Mouse (Mus musculus): ENCODE results near the gene Ndufs4.

Ndufs4 gene

DNA sequence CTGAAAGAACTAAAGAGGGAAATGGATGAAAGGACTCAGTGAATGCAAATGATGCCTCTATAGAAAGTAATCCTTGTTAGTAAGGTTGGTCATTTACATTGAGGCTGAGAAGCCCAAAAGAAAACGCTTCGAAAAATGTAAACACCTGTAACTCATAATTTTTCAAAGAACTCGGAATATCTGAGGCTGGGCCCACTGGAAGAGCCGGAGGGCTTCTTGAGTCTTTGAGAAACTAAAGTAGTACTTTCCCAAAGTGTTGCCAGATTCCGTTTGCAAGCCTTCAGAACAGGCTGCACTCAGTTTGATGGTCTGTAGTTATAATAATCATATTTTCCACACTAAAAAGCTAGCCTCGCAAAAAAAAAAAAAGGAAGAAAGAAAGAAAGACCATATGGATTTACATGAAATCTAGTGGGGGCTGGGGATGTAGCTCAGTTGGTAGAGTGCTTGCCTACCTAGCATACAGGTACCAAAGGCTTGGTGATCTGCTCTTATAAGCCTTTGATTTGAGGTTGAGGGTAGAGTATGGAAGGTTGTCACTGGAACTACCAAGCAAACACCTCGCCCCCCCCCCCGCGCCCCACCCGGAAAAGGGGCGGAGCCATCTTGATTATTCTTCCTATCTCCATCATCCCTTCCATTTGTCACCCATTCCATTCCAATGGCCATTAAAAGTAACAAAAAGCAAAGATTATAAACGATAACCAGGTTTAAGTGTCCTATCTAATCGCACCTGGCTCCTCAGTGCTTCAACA lies at the start of gene Ndufs4:
TSS of gene Ndufs4 (minus strand) at position 48 of the 755 bp plus-strand sequence.
- no peak for DNase-seq (ENCODE audit: low read depth, low spot score)

DNA sequence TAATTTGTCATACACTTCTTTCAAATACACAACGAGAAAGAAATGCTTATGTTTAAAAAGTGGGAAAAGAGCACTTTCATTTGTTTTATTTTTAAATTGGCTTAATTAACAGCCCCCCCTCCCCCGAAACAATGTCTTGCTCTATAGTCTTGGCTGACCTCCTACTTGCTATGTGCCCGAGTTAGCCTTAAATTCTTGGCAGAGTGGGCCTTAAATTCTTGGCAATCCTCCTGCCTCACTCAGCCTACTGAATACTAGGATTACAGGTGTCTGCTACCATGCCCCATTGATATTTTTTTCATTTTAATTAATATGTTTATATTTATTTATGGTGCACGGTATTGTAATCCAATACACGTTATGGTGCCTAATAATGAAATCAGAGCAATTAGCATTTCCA lies 44.4 kb upstream of the Ndufs4 start:
- no peak for DNase-seq (ENCODE audit: low read depth, low spot score)

DNA sequence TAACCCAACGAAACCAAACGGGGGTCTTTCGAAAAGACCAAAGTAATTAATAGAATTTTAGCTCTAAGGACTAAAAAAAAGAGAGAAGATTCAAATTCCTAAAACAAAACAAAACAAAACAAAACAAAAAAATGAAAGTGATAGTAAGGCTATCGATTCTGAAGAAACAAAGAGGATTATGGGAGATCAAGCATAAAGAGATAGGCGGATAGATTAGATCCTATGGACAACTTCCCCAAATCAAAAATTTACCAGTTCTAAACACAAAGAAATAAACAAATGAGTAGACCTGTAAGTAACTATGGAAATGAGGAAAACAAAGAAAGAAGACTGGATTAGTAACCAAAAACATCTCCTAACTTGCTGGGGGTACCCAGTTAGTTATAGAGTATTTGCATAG lies 37.2 kb upstream of the Ndufs4 start:
- no peak for DNase-seq (ENCODE audit: low read depth, low spot score)

GRCm38 (mm10) chr13:114420235-114420634 lies 32.2 kb upstream of the Ndufs4 start:
- no peak for DNase-seq (ENCODE audit: low read depth, low spot score)

DNA sequence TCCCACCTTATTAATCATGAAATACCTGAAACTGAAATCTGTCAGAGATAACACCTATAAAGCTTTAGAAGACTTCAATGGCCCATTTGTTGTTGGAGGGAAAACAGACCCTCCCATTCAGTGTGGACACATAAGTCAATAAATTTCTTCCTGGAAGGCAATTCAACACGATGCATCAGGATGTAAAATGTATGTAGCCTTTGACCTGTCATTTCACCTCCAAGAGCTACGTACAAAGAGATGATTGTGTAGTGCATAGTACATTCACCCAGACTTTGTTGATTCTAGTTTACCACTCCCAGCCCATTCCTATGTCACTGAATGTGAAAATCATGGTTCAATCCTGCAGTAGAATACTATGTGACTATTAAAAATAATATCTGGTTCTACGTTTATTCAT lies 31.3 kb upstream of the Ndufs4 start:
- DNase-seq (ENCODE audit: low read depth, low spot score), result no peak

DNA sequence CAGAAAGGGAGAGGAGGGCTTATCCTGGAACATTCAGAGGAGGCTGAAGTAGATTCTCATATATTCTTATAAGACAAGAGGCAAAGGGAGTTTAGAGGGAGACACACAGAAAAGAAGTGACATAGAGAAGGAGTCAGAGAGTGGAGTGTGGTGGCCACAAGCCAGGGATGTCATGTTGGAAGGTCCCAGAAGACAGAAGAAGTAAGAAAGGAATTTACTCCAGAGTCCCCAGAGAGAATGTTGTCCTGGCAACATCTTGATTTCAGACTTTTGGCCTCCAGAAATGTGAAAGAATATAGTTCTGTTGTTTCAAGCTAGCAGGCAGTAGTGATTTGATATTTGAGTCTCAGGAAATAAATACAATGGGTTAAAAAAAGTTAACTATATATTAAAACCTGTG lies 24.3 kb upstream of the Ndufs4 start:
- no peak for DNase-seq (ENCODE audit: low read depth, low spot score)

- peak; percentile 71 for DNase-seq (ENCODE audit: low read depth, low spot score)
Observed at GRCm38 (mm10) chr13:114406866-114407265, 18.8 kb upstream of the Ndufs4 start.

DNA sequence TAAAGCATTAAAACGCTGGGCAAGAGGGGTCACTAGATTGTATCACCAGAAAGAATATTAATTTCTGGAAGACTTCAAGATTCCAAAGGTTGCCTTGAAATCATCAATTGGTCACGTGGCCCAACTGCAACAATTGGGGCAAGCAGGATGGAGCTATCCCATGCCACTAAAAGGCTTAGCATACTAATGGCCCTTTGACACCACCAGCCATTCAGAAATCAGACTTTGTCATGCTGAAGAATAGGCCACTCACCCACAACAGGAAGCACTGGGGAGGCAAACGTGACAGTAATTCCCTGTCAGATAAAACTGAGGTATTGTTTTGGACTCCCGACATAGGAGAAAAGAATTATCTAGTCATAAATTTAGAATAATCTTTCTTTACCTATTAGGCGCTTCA lies 18.4 kb upstream of the Ndufs4 start:
- peak; percentile 57 for DNase-seq (ENCODE audit: low read depth, low spot score)

DNA sequence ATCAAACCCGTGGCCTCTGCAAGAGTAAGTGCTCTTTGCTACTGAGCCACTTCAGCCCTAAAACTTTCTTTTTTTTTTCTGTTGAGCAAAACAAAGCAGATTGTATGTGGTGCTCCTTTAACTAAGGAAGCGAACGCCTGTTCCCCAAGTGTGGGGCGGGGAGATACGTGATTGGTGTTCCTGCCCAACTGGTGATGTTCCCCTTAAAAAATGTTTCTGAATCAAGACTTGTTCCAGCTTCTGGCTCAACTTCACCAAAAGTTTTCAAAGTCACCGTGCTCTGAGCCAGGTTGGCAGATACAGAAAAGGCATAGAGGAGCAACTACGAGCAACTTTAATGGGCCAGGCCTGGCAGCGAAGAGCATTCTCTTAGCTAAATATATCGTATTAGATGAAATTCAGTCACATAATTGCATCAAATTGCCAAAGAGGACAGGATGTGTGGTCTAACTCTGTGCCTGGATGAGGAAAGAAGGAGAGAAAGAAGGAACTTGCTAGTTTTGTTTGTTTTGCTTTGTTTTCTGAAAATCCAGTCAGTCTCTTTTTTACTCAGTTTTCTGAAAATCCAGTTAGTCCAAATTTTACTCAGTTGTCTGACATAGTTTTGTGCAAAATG lies 17.1 kb upstream of the Ndufs4 start:
- no peak for DNase-seq (ENCODE audit: low read depth, low spot score)

- DNase-seq (ENCODE audit: low read depth, low spot score), result peak; percentile 75
Observed at GRCm38 (mm10) chr13:114398906-114399305, 10.8 kb upstream of the Ndufs4 start.

DNA sequence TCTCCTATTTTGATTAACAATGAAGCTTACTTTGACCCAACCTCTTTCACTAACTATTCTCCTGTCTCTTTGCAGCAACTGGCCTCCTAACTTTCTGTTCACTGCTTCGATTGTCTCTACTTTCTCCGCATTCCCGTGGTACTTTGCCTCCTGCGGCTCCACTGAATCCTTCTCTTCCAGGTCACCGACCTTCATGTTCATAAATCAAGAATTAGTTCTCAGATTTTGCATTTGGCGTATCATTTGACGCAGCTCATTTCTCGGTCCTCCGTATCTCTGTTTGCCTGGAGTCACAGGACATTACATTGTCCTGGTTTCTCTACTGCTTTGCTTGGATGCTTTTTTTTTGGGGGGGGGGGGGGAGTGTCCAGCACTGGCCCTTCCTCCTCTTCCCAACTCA lies 9.2 kb upstream of the Ndufs4 start:
- DNase-seq (ENCODE audit: low read depth, low spot score), result no peak

DNA sequence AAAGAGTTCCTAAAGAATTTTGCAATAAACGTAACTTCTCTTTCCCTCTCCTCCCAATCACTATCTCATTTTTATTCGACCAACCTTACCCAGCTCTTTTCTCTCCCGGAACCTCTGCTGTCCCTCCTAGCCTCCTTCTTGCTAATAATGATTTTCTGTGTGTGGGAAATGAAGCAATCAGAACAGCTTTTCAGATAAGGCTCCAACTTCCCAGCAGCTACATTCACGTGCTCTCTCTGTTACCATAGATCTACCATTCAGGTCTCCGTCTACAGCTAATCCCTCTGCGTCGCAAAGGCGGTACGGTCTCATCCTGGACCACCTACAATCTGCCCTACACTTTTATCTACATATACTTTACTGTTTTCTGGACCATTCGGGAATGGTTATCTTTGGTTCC lies 8.8 kb upstream of the Ndufs4 start:
- DNase-seq (ENCODE audit: low read depth, low spot score), result no peak

DNA sequence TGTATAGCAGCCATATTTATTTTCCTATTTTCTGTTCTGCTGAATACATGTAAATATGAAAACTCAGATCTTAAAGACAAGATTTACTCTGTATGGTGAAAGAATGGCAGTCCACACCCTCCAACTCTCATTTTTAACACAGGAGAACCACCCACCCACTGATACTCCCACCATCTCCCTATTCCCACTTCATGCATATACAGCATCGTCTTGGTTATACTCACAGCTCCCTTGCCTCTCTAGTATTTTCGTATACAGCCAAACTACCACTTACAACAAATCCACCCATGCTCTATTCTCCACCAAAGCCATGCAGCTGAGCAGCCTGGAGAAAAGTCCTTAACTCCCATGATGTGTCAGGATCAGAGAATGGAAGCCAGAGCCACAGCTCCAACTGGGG lies 6.7 kb upstream of the Ndufs4 start:
- no peak for DNase-seq (ENCODE audit: low read depth, low spot score)

DNA sequence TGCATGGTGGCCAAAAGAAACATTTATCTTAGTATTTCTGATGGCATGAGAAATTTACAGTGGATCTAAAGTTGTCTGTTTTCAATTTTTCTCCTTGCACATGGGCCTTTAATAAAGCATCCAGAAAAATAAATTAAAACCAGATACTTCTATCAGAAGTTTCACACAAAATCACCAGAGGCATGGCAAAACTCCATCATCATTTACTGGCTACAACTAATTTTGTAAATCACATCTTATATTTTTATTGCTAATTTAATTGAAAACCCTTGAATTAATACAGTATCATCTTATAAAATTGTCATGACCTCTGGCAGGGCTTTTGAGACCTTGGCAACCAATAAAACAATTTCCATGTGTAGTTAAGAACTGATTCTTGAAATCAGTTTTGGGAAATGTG lies 4.4 kb upstream of the Ndufs4 start:
- DNase-seq (ENCODE audit: low read depth, low spot score), result no peak

- peak; percentile 93 for DNase-seq (ENCODE audit: low read depth, low spot score)
Observed at GRCm38 (mm10) chr13:114387521-114388171, 412 bp downstream of the Ndufs4 start.

GRCm38 (mm10) chr13:114387074-114387487 lies 977 bp downstream of the Ndufs4 start:
- DNase-seq (ENCODE audit: low read depth, low spot score), result peak; percentile 16

GRCm38 (mm10) chr13:114376511-114376910 lies 11.5 kb downstream of the Ndufs4 start:
- DNase-seq (ENCODE audit: low read depth, low spot score), result no peak

GRCm38 (mm10) chr13:114362086-114362485 lies 26.0 kb downstream of the Ndufs4 start:
- no peak for DNase-seq (ENCODE audit: low read depth, low spot score)

GRCm38 (mm10) chr13:114351321-114351946 lies 36.6 kb downstream of the Ndufs4 start:
- DNase-seq (ENCODE audit: low read depth, low spot score), result no peak

GRCm38 (mm10) chr13:114344979-114345712 lies 42.9 kb downstream of the Ndufs4 start:
- no peak for DNase-seq (ENCODE audit: low read depth, low spot score)

GRCm38 (mm10) chr13:114344220-114344973 lies 43.7 kb downstream of the Ndufs4 start:
- DNase-seq (ENCODE audit: low read depth, low spot score), result no peak
